Mouse (Mus musculus) E14TG2a.4 (cell line): ENCODE data around the gene Scgb1a1.

Experiments used
- CTCF ChIP-seq: conservative IDR thresholded peaks from 2 replicates; pipeline ENCODE4 v1.5.1; 2014; ENCODE audit warnings: low read length
- NANOG ChIP-seq: IDR thresholded peaks from 2 replicates; pipeline ENCODE4 v1.6.1; 2014; ENCODE audit warnings: borderline replicate concordance, low read length, mixed read lengths

GRCm38 (mm10) chr19:9105101-9105685 is 17.4 kb upstream of the Scgb1a1 start:
- TF ChIP-seq CTCF (no peak), NANOG (no peak)
